Mouse (Mus musculus) lung, postnatal 0 days (tissue): ENCODE results near the gene Pou2f1.

Source experiments
- CTCF ChIP-seq: IDR thresholded peaks from 2 replicates; pipeline ENCODE4 v1.5.1; 2016; ENCODE audit warnings: antibody characterized with exemption, mild to moderate bottlenecking
- EP300 ChIP-seq: IDR thresholded peaks from 2 replicates; pipeline ENCODE4 v1.6.1; 2016; ENCODE audit warnings: antibody characterized with exemption, mild to moderate bottlenecking, control low read depth

- TF ChIP-seq EP300, result no peak
- no peak for TF ChIP-seq CTCF
These were observed 16.6 kb downstream of the Pou2f1 start for GRCm38 (mm10) chr1:165985743-165986360.
